Mouse (Mus musculus): ENCODE results near the gene Tctex1d2. TPM values are rescaled to one million over a fixed set of nuclear protein-coding genes. Genes with fewer than 3 reads are reported as not detected.

Gene Tctex1d2
- polyA plus RNA-seq (2012): 0.60 and 0.76 TPM in 2 replicates

GRCm38 (mm10) chr16:32419517-32420483 is at the start of gene Tctex1d2:
Gene Tctex1d2 (plus strand): TSS chr16:32419702.

GRCm38 (mm10) chr16:32400267-32400666 is 19.2 kb upstream of the Tctex1d2 start, which contains the start of gene Tm4sf19:
Gene Tm4sf19 (plus strand): TSS chr16:32400506.

GRCm38 (mm10) chr16:32430474-32431046 is 11.1 kb downstream of the Tctex1d2 start, which contains the start of gene Pcyt1a:
Gene Pcyt1a (plus strand): TSS chr16:32430921.

Other genes starting within 250 kb of the Tctex1d2 start
- gene Bex6, start 239.9 kb upstream of the Tctex1d2 start, polyA plus RNA-seq (2012): 13.1 and 13.8 TPM in 2 replicates
- gene Fbxo45, start 172.5 kb upstream of the Tctex1d2 start, polyA plus RNA-seq (2012): 7.1 and 8.0 TPM in 2 replicates
- 10.8 and 14.9 TPM in 2 replicates for gene Wdr53, start 172.5 kb upstream of the Tctex1d2 start, polyA plus RNA-seq (2012)
- gene Smco1, start 148.2 kb upstream of the Tctex1d2 start, polyA plus RNA-seq (2012): not detected in 2 replicates
- 8.0 and 11.0 TPM in 2 replicates for gene Rnf168, start 142.2 kb upstream of the Tctex1d2 start, polyA plus RNA-seq (2012)
- 1.6 and 4.4 TPM in 2 replicates for gene Ubxn7, start 87.4 kb upstream of the Tctex1d2 start, polyA plus RNA-seq (2012)
- not detected in 2 replicates for gene Tm4sf19, start 19.2 kb upstream of the Tctex1d2 start, polyA plus RNA-seq (2012)
- gene Pcyt1a, start 11.2 kb downstream of the Tctex1d2 start, polyA plus RNA-seq (2012): 43.8 and 50.1 TPM in 2 replicates
- 0.06 TPM in 1 of 2 replicates, not detected in the other for gene Slc51a, start 68.2 kb downstream of the Tctex1d2 start, polyA plus RNA-seq (2012)
- gene Zdhhc19, start 76.6 kb downstream of the Tctex1d2 start, polyA plus RNA-seq (2012): not detected in 2 replicates
- gene Tfrc, start 189.2 kb downstream of the Tctex1d2 start, polyA plus RNA-seq (2012): 3.0 and 9.5 TPM in 2 replicates
- 136 and 163 TPM in 2 replicates for gene Tnk2, start 224.2 kb downstream of the Tctex1d2 start, polyA plus RNA-seq (2012)

Data from megakaryocyte-erythroid progenitor cell, adult 5 weeks (primary cell).